ENCODE assay signal across 17 mouse cellular contexts in the genomic region with DNA sequence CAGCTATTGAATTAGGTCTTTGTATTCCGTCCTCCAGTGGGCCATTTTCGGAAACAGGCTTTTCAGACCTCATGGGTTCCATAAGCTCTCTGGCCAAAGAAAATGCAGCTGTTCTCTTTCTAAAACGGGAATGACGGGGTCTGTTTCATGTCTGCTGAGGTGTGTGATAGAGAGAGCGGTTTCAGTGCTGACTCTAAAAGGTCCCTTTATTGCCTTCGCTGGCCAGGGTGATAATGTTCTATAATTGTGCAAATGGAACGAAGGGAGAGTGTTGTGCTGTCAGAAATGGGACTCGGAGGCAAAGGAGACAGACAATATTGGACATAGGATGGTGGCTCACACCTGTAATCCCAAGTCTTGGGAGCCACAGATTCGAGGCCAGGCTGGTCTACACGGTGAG.
"Had no signal": no experiment of that assay in that cellular context is flagged by ENCODE, and none has a peak within 500 bp of the region (broad histone marks: within the 10 kb centered on the region; RNA-seq: fewer than 3 reads in every experiment).

No protein-coding gene starts in this region.

- H3K4me1 ChIP-seq: lung, embryonic 15.5 days; midbrain, embryonic 15.5 days; stomach, embryonic 15.5 days had no signal

- H3K9me3 ChIP-seq: limb, embryonic 15.5 days; liver, embryonic 12.5 days; lung, embryonic 15.5 days; megakaryocyte, embryonic 14.5 days; midbrain, embryonic 15.5 days; stomach, embryonic 15.5 days had no signal

- DNase-seq: kidney, adult 9 months; kidney, postnatal 36 days; layer of hippocampus, adult 9-11 months; layer of hippocampus, postnatal 36 days; lung, postnatal 14 days; retina, postnatal 1 day; thymus, adult 2 months; thymus, postnatal 25 days had no signal

- H3K4me2 ChIP-seq: limb, embryonic 15.5 days; liver, embryonic 12.5 days; lung, embryonic 15.5 days; midbrain, embryonic 11.5 days; midbrain, embryonic 15.5 days; stomach, embryonic 15.5 days had no signal

- H3K27ac ChIP-seq: kidney, postnatal 0 days; limb, embryonic 15.5 days; liver, embryonic 12.5 days; lung, embryonic 15.5 days; macrophage; midbrain, embryonic 15.5 days; stomach, embryonic 15.5 days had no signal

- ATAC-seq: liver, embryonic 12.5 days; midbrain, embryonic 15.5 days had no signal

- H3K36me3 ChIP-seq: limb, embryonic 15.5 days; liver, embryonic 12.5 days; lung, embryonic 15.5 days; midbrain, embryonic 15.5 days; stomach, embryonic 15.5 days had no signal

- H3K9ac ChIP-seq: limb, embryonic 15.5 days; liver, embryonic 12.5 days; lung, embryonic 15.5 days; midbrain, embryonic 15.5 days; stomach, embryonic 15.5 days had no signal

- H3K4me3 ChIP-seq: limb, embryonic 15.5 days; liver, embryonic 12.5 days; lung, embryonic 15.5 days; megakaryocyte, embryonic 14.5 days; midbrain, embryonic 15.5 days; stomach, embryonic 15.5 days had no signal

- H3K27me3 ChIP-seq: limb, embryonic 15.5 days; liver, embryonic 12.5 days; lung, embryonic 15.5 days; megakaryocyte, embryonic 14.5 days; midbrain, embryonic 15.5 days; stomach, embryonic 15.5 days had no signal
